Mouse (Mus musculus): Measurements from ENCODE around the gene Suds3. TPM values are rescaled to one million over a fixed set of nuclear protein-coding genes. Genes with fewer than 3 reads are reported as not detected.

Gene Suds3
- polyA plus RNA-seq, 1 experiment from 2014 or later: 106 TPM

Other genes starting within 250 kb of the Suds3 start
- gene Taok3, start 4.0 kb upstream of the Suds3 start, polyA plus RNA-seq (2016; fragmentation: Nextera tagmentation; extraction: Ambion mirVana): 8.0 and 8.5 TPM in 2 replicates
- 760 and 770 TPM in 2 replicates for gene Pebp1, start 171.5 kb upstream of the Suds3 start, polyA plus RNA-seq (2016; fragmentation: Nextera tagmentation; extraction: Ambion mirVana)
- 5.2 and 6.4 TPM in 2 replicates for gene Vsig10, start 203.0 kb upstream of the Suds3 start, polyA plus RNA-seq (2016; fragmentation: Nextera tagmentation; extraction: Ambion mirVana)
- 46.5 and 50.0 TPM in 2 replicates for gene Wsb2, start 241.2 kb upstream of the Suds3 start, polyA plus RNA-seq (2016; fragmentation: Nextera tagmentation; extraction: Ambion mirVana)